Mouse (Mus musculus) CH12.LX (cell line): ENCODE results near the gene Arid1a.

Experiments
- CTCF ChIP-seq, 2 experiments: IDR thresholded peaks in 1 of 2; conservative IDR thresholded peaks in 1 of 2; 2 replicates each; pipeline ENCODE4 v1.5.1; 2011 to 2012; ENCODE audit warnings: low read depth in 2 of 2, low read length in 2 of 2, improper control_type of control experiment in 1 of 2, inconsistent platforms in 1 of 2, mild to moderate bottlenecking in 1 of 2, moderate library complexity in 1 of 2
- EP300 ChIP-seq: IDR thresholded peaks from 2 replicates; pipeline ENCODE4 v1.6.1; 2011; ENCODE audit warnings: low read length, improper control_type of control experiment
- ETS1 ChIP-seq: conservative IDR thresholded peaks from 2 replicates; pipeline ENCODE4 v1.6.1; 2012; ENCODE audit warnings: low read depth, mild to moderate bottlenecking, inconsistent platforms, low read length, improper control_type of control experiment, moderate library complexity
- HCFC1 ChIP-seq: IDR thresholded peaks from 2 replicates; pipeline ENCODE4 v1.6.1; 2012; ENCODE audit warnings: low read depth, mild to moderate bottlenecking, inconsistent platforms, low read length, improper control_type of control experiment
- JUN ChIP-seq: IDR thresholded peaks from 2 replicates; pipeline ENCODE4 v1.6.1; 2011; ENCODE audit warnings: low read depth, mild to moderate bottlenecking, low read length, improper control_type of control experiment, moderate library complexity; ENCODE audit not compliant: insufficient read depth
- JUND ChIP-seq: conservative IDR thresholded peaks from 2 replicates; pipeline ENCODE4 v1.6.1; 2011; ENCODE audit warnings: low read depth, low read length, improper control_type of control experiment
- MXI1 ChIP-seq: IDR thresholded peaks from 2 replicates; pipeline ENCODE4 v1.6.1; 2011; ENCODE audit warnings: mild to moderate bottlenecking, low read depth, low read length, improper control_type of control experiment
- POLR2A ChIP-seq: IDR thresholded peaks from 2 replicates; pipeline ENCODE4 v1.6.1; 2011; ENCODE audit warnings: low read depth, mild to moderate bottlenecking, improper control_type of control experiment, low read length
- RAD21 ChIP-seq: IDR thresholded peaks from 2 replicates; pipeline ENCODE4 v1.6.1; 2011; ENCODE audit warnings: low read depth, mild to moderate bottlenecking, low read length, improper control_type of control experiment, moderate library complexity
- RCOR1 ChIP-seq: conservative IDR thresholded peaks from 2 replicates; pipeline ENCODE4 v1.6.1; 2012; ENCODE audit warnings: low read depth, mild to moderate bottlenecking, inconsistent platforms, low read length, improper control_type of control experiment
- SMC3 ChIP-seq: IDR thresholded peaks from 2 replicates; pipeline ENCODE4 v1.6.1; 2011; ENCODE audit warnings: low read depth, low read length, improper control_type of control experiment
- TCF12 ChIP-seq: IDR thresholded peaks from 2 replicates; pipeline ENCODE4 v1.6.1; 2014; ENCODE audit warnings: low read depth, mild to moderate bottlenecking, inconsistent platforms, low read length, improper control_type of control experiment
- USF2 ChIP-seq: conservative IDR thresholded peaks from 2 replicates; pipeline ENCODE4 v1.6.1; 2011; ENCODE audit warnings: low read depth, low read length, improper control_type of control experiment

GRCm38 (mm10) chr4:133675594-133676016 lies 81.0 kb downstream of the Arid1a start:
- TF ChIP-seq RCOR1 (no peak), USF2 (no peak), JUND (no peak), HCFC1 (no peak), MXI1 (no peak), RAD21 (no peak), ETS1 (no peak), POLR2A (no peak), TCF12 (no peak), CTCF (conservative IDR thresholded peaks at IDR 0.05 in 1 of 2, IDR thresholded peaks at IDR 0.05 in 1 of 2; ENCODE audit: low read depth in 2 of 2, low read length in 2 of 2) (no peak), EP300 (no peak), SMC3 (no peak), JUN (no peak)
